ENCODE assay signal across 11 mouse cellular contexts in genomic region chr8:45994111-45994510, GRCm38 (mm10). TPM values are rescaled to one million over a fixed set of nuclear protein-coding genes. Genes with fewer than 3 reads are reported as not detected.
A peak's percentile ranks its signal among the peaks of the same experiment; 100 is the strongest.
DNase-seq lines count a peak whose midpoint lies in the region; ATAC-seq and TF ChIP-seq lines count a peak whose summit lies in the region.
"Had no signal": no experiment of that assay in that cellular context is flagged by ENCODE, and none has a peak within 500 bp of the region (broad histone marks: within the 10 kb centered on the region; RNA-seq: fewer than 3 reads in every experiment).

No protein-coding gene starts in this region.

- ATAC-seq in lung, embryonic 14.5 days (ENCODE audit: insufficient read depth) = no peak
- ATAC-seq in embryonic facial prominence, embryonic 11.5 days (replicated peaks; ENCODE audit: insufficient number of reproducible peaks, low FRiP score, low TSS enrichment, low read depth) = no peak

- TF ChIP-seq CTCF in lung, embryonic 14.5 days (IDR thresholded peaks at IDR 0.05; ENCODE audit: low read depth) = peak; percentile 45
- peak; percentile 31 to 45 (median 45); a peak in 5 of 6 replicates for TF ChIP-seq CTCF in MEL (IDR thresholded peaks at IDR 0.05 in 2 of 3, conservative IDR thresholded peaks at IDR 0.05 in 1 of 3; ENCODE audit: control insufficient read depth in 1 of 3, insufficient read depth in 1 of 3, low read depth in 2 of 3, low read length in 3 of 3, poor library complexity in 1 of 3, severe bottlenecking in 1 of 3)

- no peaks in the 10 kb centered on the region for H3K27me3 ChIP-seq in lung, embryonic 14.5 days (ENCODE audit: insufficient read depth, low read length)
- no peaks in the 10 kb centered on the region for H3K27me3 ChIP-seq in MEL (ENCODE audit: control insufficient read depth in 1 of 2, insufficient read depth in 2 of 2, low read length in 2 of 2)
- H3K27me3 ChIP-seq in embryonic facial prominence, embryonic 11.5 days (ENCODE audit: control insufficient read depth, insufficient read depth, low read length) = no peaks in the 10 kb centered on the region

- H3K9me3 ChIP-seq in lung, embryonic 14.5 days (ENCODE audit: low read depth, low read length) = no peaks in the 10 kb centered on the region
- H3K9me3 ChIP-seq in MEL (replicated peaks; ENCODE audit: insufficient read depth, low read length) = no peaks in the 10 kb centered on the region
- no peaks in the 10 kb centered on the region for H3K9me3 ChIP-seq in embryonic facial prominence, embryonic 11.5 days (replicated peaks; ENCODE audit: control insufficient read depth, low read length)

- no peak overlapping the region for H3K27ac ChIP-seq in lung, embryonic 14.5 days (ENCODE audit: low read depth)
- no peak overlapping the region for H3K27ac ChIP-seq in MEL (ENCODE audit: control insufficient read depth, low read depth, low read length)
- no peak overlapping the region for H3K27ac ChIP-seq in embryonic facial prominence, embryonic 11.5 days (replicated peaks; ENCODE audit: low read depth, low read length)

- WGBS in lung, embryonic 14.5 days = 95% methylated on average over 2 of the region's 2 CpGs
- 86% methylated on average over 2 of the region's 2 CpGs for WGBS in embryonic facial prominence, embryonic 11.5 days

- H3K4me3 ChIP-seq in lung, embryonic 14.5 days (ENCODE audit: low read depth, low read length) = no peak overlapping the region
- H3K4me3 ChIP-seq in MEL (ENCODE audit: control insufficient read depth in 1 of 2, insufficient read depth in 1 of 2, low read depth in 2 of 2, low read length in 2 of 2) = no peak overlapping the region
- no peak overlapping the region for H3K4me3 ChIP-seq in embryonic facial prominence, embryonic 11.5 days (ENCODE audit: low read depth, low read length)

- no peaks in the 10 kb centered on the region for H3K4me1 ChIP-seq in lung, embryonic 14.5 days (ENCODE audit: insufficient read depth)
- peaks cover 0 to 2% of the 10 kb centered on the region in 2 experiments; a peak in 1 of 4 replicates for H3K4me1 ChIP-seq in MEL (ENCODE audit: control insufficient read depth in 1 of 2, insufficient read depth in 2 of 2, low read length in 2 of 2)
- no peaks in the 10 kb centered on the region for H3K4me1 ChIP-seq in embryonic facial prominence, embryonic 11.5 days (ENCODE audit: control insufficient read depth, insufficient read depth, low read length)

- peak; percentile 9 for DNase-seq in lung, embryonic 14.5 days
- DNase-seq in lung, postnatal 14 days = no peak
- peak; percentile 63 for DNase-seq in MEL (ENCODE audit: low read depth, low spot score)
- peak; percentile 11 for DNase-seq in embryonic facial prominence, embryonic 11.5 days (ENCODE audit: low spot score)
- DNase-seq in thymus, postnatal 0 days (ENCODE audit: low spot score) = peak; percentile 34
- no peak for DNase-seq in embryo, embryonic 11 days
- DNase-seq in kidney, adult 9 months = no peak
- DNase-seq: adrenal gland, postnatal 25 days; kidney, adult 8-10 months; left cerebral cortex, postnatal 4 days had no signal

- no peak for TF ChIP-seq EP300 in MEL (IDR thresholded peaks at IDR 0.05; ENCODE audit: low read depth in 1 of 2, low read length in 2 of 2)

- H3K4me2 ChIP-seq in lung, embryonic 14.5 days = no peak overlapping the region
- H3K4me2 ChIP-seq in embryonic facial prominence, embryonic 11.5 days (ENCODE audit: low read depth, low read length) = no peak overlapping the region

- H3K79me2 ChIP-seq in MEL (ENCODE audit: control insufficient read depth, insufficient read depth, low read length, poor library complexity) = peaks cover 4% of the 10 kb centered on the region

- TF ChIP-seq RAD21 in MEL (IDR thresholded peaks at IDR 0.05; ENCODE audit: low read depth, low read length) = no peak

- peaks cover 57% of the 10 kb centered on the region for H3K36me3 ChIP-seq in lung, embryonic 14.5 days (ENCODE audit: insufficient read depth)
- peaks cover 11 to 40% of the 10 kb centered on the region in 2 experiments for H3K36me3 ChIP-seq in MEL (ENCODE audit: control insufficient read depth in 1 of 2, insufficient read depth in 2 of 2, low read length in 2 of 2)
- H3K36me3 ChIP-seq in embryonic facial prominence, embryonic 11.5 days (replicated peaks; ENCODE audit: control insufficient read depth, insufficient read depth, low read depth, low read length) = peaks cover 2% of the 10 kb centered on the region; the same call in 1 of the 2 replicates

- TF ChIP-seq POLR2A in MEL (IDR thresholded peaks at IDR 0.05; ENCODE audit: control insufficient read depth in 1 of 2, insufficient read depth in 1 of 2, low read depth in 1 of 2, low read length in 2 of 2, poor library complexity in 1 of 2) = no peak

- H3K9ac ChIP-seq in lung, embryonic 14.5 days = no peak overlapping the region
- H3K9ac ChIP-seq in MEL (ENCODE audit: control insufficient read depth, low read depth, low read length, poor library complexity, severe bottlenecking) = no peak overlapping the region
- H3K9ac ChIP-seq in embryonic facial prominence, embryonic 11.5 days (replicated peaks; ENCODE audit: low read length) = no peak overlapping the region

TF ChIP-seq in MEL, 35 proteins besides CTCF, POLR2A, EP300 and RAD21:
- TF ChIP-seq USF1 (IDR thresholded peaks at IDR 0.05; ENCODE audit: low read depth, low read length) (peak; percentile 44; the same call in 1 of the 2 replicates), ZMIZ1 (IDR thresholded peaks at IDR 0.05; ENCODE audit: low read depth, low read length) (no peak)

RNA-seq across cellular contexts. Expression of gene Lrp2bp, which starts 5.0 kb away (rescaled TPM):
- polyA plus RNA-seq in lung, embryonic 14.5 days (2014; fragmentation: Nextera tagmentation; extraction: Ambion mirVana) = 0.32 and 0.86 TPM in 2 replicates
- total RNA-seq in MEL (2012; rRNA removed) = 0.16 TPM in 1 of 2 replicates, not detected in the other
- polyA plus RNA-seq in MEL (2012; ENCODE audit: insufficient read depth in 1 of 2, insufficient read length in 2 of 2, low read depth in 1 of 2, low replicate concordance in 2 of 2, missing spikeins in 1 of 2) = under 1 TPM in 1 of 2 experiments, not detected in 1; 0.40 TPM
- polyA plus RNA-seq in embryonic facial prominence, embryonic 11.5 days (2014; fragmentation: Nextera tagmentation; extraction: Ambion mirVana) = 0.28 and 0.61 TPM in 2 replicates
- 0.13 and 0.20 TPM in 2 replicates for polyA plus RNA-seq in thymus, postnatal 0 days (2015; fragmentation: Nextera tagmentation; extraction: Ambion mirVana)

RNA-seq across cellular contexts. Expression of gene Ankrd37, which starts 11.4 kb away (rescaled TPM):
- polyA plus RNA-seq in lung, embryonic 14.5 days (2014; fragmentation: Nextera tagmentation; extraction: Ambion mirVana) = 19.7 and 21.8 TPM in 2 replicates
- total RNA-seq in MEL (2012; rRNA removed) = 15.5 and 139 TPM in 2 replicates
- 10 to 100 TPM in 1 of 2 experiments, not detected in 1; 30.8 TPM for polyA plus RNA-seq in MEL (2012; ENCODE audit: insufficient read depth in 1 of 2, insufficient read length in 2 of 2, low read depth in 1 of 2, low replicate concordance in 2 of 2, missing spikeins in 1 of 2)
- 17.1 and 19.4 TPM in 2 replicates for polyA plus RNA-seq in embryonic facial prominence, embryonic 11.5 days (2014; fragmentation: Nextera tagmentation; extraction: Ambion mirVana)
- 14.5 and 16.1 TPM in 2 replicates for polyA plus RNA-seq in thymus, postnatal 0 days (2015; fragmentation: Nextera tagmentation; extraction: Ambion mirVana)
- total RNA-seq: adrenal gland, postnatal 25 days had no signal

RNA-seq across cellular contexts. Expression of gene Ufsp2, which starts 18.8 kb away (rescaled TPM):
- polyA plus RNA-seq in lung, embryonic 14.5 days (2014; fragmentation: Nextera tagmentation; extraction: Ambion mirVana) = 75.3 and 81.9 TPM in 2 replicates
- total RNA-seq in MEL (2012; rRNA removed) = 45.0 and 61.7 TPM in 2 replicates
- 10 to 100 TPM in 1 of 2 experiments, not detected in 1; 58.9 TPM for polyA plus RNA-seq in MEL (2012; ENCODE audit: insufficient read depth in 1 of 2, insufficient read length in 2 of 2, low read depth in 1 of 2, low replicate concordance in 2 of 2, missing spikeins in 1 of 2)
- polyA plus RNA-seq in embryonic facial prominence, embryonic 11.5 days (2014; fragmentation: Nextera tagmentation; extraction: Ambion mirVana) = 54.2 and 54.5 TPM in 2 replicates
- 53.6 and 53.9 TPM in 2 replicates for polyA plus RNA-seq in thymus, postnatal 0 days (2015; fragmentation: Nextera tagmentation; extraction: Ambion mirVana)

RNA-seq across cellular contexts. Expression of gene 1700029J07Rik, which starts 19.1 kb away (rescaled TPM):
- 2.7 and 3.4 TPM in 2 replicates for polyA plus RNA-seq in lung, embryonic 14.5 days (2014; fragmentation: Nextera tagmentation; extraction: Ambion mirVana)
- 0.65 and 0.81 TPM in 2 replicates for total RNA-seq in MEL (2012; rRNA removed)
- polyA plus RNA-seq in MEL (2012; ENCODE audit: insufficient read depth in 1 of 2, insufficient read length in 2 of 2, low read depth in 1 of 2, low replicate concordance in 2 of 2, missing spikeins in 1 of 2) = 1 to 10 TPM in 1 of 2 experiments, not detected in 1; 1.5 TPM
- 1.9 and 2.6 TPM in 2 replicates for polyA plus RNA-seq in embryonic facial prominence, embryonic 11.5 days (2014; fragmentation: Nextera tagmentation; extraction: Ambion mirVana)
- 1.3 and 1.5 TPM in 2 replicates for polyA plus RNA-seq in thymus, postnatal 0 days (2015; fragmentation: Nextera tagmentation; extraction: Ambion mirVana)

RNA-seq across cellular contexts. Expression of gene Ccdc110, which starts 59.7 kb away (rescaled TPM):
- not detected in 2 replicates for polyA plus RNA-seq in lung, embryonic 14.5 days (2014; fragmentation: Nextera tagmentation; extraction: Ambion mirVana)
- total RNA-seq in MEL (2012; rRNA removed) = not detected in 2 replicates
- not detected for polyA plus RNA-seq in MEL (2012; ENCODE audit: insufficient read depth in 1 of 2, insufficient read length in 2 of 2, low read depth in 1 of 2, low replicate concordance in 2 of 2, missing spikeins in 1 of 2)
- polyA plus RNA-seq in embryonic facial prominence, embryonic 11.5 days (2014; fragmentation: Nextera tagmentation; extraction: Ambion mirVana) = 0.13 TPM in 1 of 2 replicates, not detected in the other
- polyA plus RNA-seq in thymus, postnatal 0 days (2015; fragmentation: Nextera tagmentation; extraction: Ambion mirVana) = not detected in 2 replicates
- total RNA-seq: adrenal gland, postnatal 25 days had no signal
- polyA plus RNA-seq: embryonic facial prominence, embryonic 14.5 days had no signal

Comparison
In these comparisons a context has a peak if more than half of its experiments do, and no peak if none do; other contexts are left out.
1. DNase-seq: peak in lung, embryonic 14.5 days (single experiment), MEL (single experiment), embryonic facial prominence, embryonic 11.5 days (single experiment) and thymus, postnatal 0 days (single experiment); none in lung, postnatal 14 days (single experiment), embryo, embryonic 11 days (single experiment) and kidney, adult 9 months (single experiment).